Mouse (Mus musculus) heart, postnatal 36 days (tissue): ENCODE data around the gene Cdh12. TPM values are rescaled to one million over a fixed set of nuclear protein-coding genes. Genes with fewer than 3 reads are reported as not detected.

ENCODE experiments used
- DNase-seq, 2 experiments: peaks; one replicate each; pipeline ENCODE4 v3.0.0; 2021 to 2022
- intact Hi-C: fragments of 180-260 bp; cut with DNase I; formaldehyde crosslinking; loops from one replicate; pipeline ENCODE4 v1.15.1; 2025
- total RNA-seq, 2 experiments: library from RNA; stranded (reverse); gene quantifications; 2 replicates each; pipeline ENCODE4 v1.2.3; 2021

Gene Cdh12
- total RNA-seq, 2 experiments from 2014 or later: 0.05 TPM; not detected in 1

GRCm38 (mm10) chr15:20684200-20684599 is 235.1 kb downstream of the Cdh12 start:
- intact Hi-C loops: no loop called here
- DNase-seq: no peak

- intact Hi-C loops: no loop called here
- DNase-seq: no peak
These were observed 247.2 kb downstream of the Cdh12 start for GRCm38 (mm10) chr15:20696229-20696628.

GRCm38 (mm10) chr15:20711859-20712258 is 262.8 kb downstream of the Cdh12 start:
- intact Hi-C loops: no loop called here
- DNase-seq: no peak

GRCm38 (mm10) chr15:20772289-20772688 is 323.2 kb downstream of the Cdh12 start:
- no peak for DNase-seq
- intact Hi-C loops: no loop called here

GRCm38 (mm10) chr15:20773423-20773822 is 324.4 kb downstream of the Cdh12 start:
- no peak for DNase-seq
- intact Hi-C loops: no loop called here

GRCm38 (mm10) chr15:20796999-20797398 is 347.9 kb downstream of the Cdh12 start:
- intact Hi-C loops: no loop called here
- no peak for DNase-seq

GRCm38 (mm10) chr15:20798541-20798940 is 349.5 kb downstream of the Cdh12 start:
- no peak for DNase-seq
- intact Hi-C loops: no loop called here

- intact Hi-C loops: no loop called here
- DNase-seq: no peak
These were observed 386.8 kb downstream of the Cdh12 start for GRCm38 (mm10) chr15:20835887-20836286.

GRCm38 (mm10) chr15:20836991-20837390 is 387.9 kb downstream of the Cdh12 start:
- no peak for DNase-seq
- intact Hi-C loops: no loop called here

- intact Hi-C loops: no loop called here
- no peak for DNase-seq
These were observed 392.4 kb downstream of the Cdh12 start for GRCm38 (mm10) chr15:20841479-20841878.

- intact Hi-C loops: no loop called here
- DNase-seq: no peak
These were observed 414.0 kb downstream of the Cdh12 start for GRCm38 (mm10) chr15:20863076-20863475.

GRCm38 (mm10) chr15:20872518-20872917 is 423.5 kb downstream of the Cdh12 start:
- intact Hi-C loops: no loop called here

GRCm38 (mm10) chr15:20876993-20877392 is 427.9 kb downstream of the Cdh12 start:
- intact Hi-C loops: no loop called here
- no peak for DNase-seq

More at GRCm38 (mm10) chr15:20872518-20872917, 423.5 kb downstream of the Cdh12 start:
- DNase-seq: no peak

GRCm38 (mm10) chr15:20893471-20893870 is 444.4 kb downstream of the Cdh12 start:
- DNase-seq: no peak
- intact Hi-C loops: no loop called here

GRCm38 (mm10) chr15:20902568-20902967 is 453.5 kb downstream of the Cdh12 start:
- DNase-seq: no peak
- intact Hi-C loops: no loop called here

GRCm38 (mm10) chr15:20928221-20928620 is 479.2 kb downstream of the Cdh12 start:
- DNase-seq: no peak
- intact Hi-C loops: no loop called here

GRCm38 (mm10) chr15:20944000-20944399 is 494.9 kb downstream of the Cdh12 start:
- no peak for DNase-seq
- intact Hi-C loops: no loop called here

- intact Hi-C loops: no loop called here
- DNase-seq: no peak
These were observed 518.4 kb downstream of the Cdh12 start for GRCm38 (mm10) chr15:20967463-20967862.

GRCm38 (mm10) chr15:20971041-20971440 is 522.0 kb downstream of the Cdh12 start:
- no peak for DNase-seq
- intact Hi-C loops: no loop called here

- DNase-seq: no peak
- intact Hi-C loops: no loop called here
These were observed 551.5 kb downstream of the Cdh12 start for GRCm38 (mm10) chr15:21000541-21000940.

GRCm38 (mm10) chr15:21007931-21008330 is 558.9 kb downstream of the Cdh12 start:
- no peak for DNase-seq
- intact Hi-C loops: no loop called here

GRCm38 (mm10) chr15:21008487-21008886 is 559.4 kb downstream of the Cdh12 start:
- intact Hi-C loops: no loop called here
- no peak for DNase-seq

- peak; percentile 6 for DNase-seq
- intact Hi-C loops: no loop called here
These were observed 559.9 kb downstream of the Cdh12 start for GRCm38 (mm10) chr15:21008969-21009368.
